Mouse (Mus musculus): Measurements from ENCODE around the gene Tm6sf1.
"Not testable (repeated sequence)": the region's sequence is repeated elsewhere in the genome, so short reads cannot be mapped to it uniquely, and the experiment has no call there.

Tm6sf1 gene

DNA sequence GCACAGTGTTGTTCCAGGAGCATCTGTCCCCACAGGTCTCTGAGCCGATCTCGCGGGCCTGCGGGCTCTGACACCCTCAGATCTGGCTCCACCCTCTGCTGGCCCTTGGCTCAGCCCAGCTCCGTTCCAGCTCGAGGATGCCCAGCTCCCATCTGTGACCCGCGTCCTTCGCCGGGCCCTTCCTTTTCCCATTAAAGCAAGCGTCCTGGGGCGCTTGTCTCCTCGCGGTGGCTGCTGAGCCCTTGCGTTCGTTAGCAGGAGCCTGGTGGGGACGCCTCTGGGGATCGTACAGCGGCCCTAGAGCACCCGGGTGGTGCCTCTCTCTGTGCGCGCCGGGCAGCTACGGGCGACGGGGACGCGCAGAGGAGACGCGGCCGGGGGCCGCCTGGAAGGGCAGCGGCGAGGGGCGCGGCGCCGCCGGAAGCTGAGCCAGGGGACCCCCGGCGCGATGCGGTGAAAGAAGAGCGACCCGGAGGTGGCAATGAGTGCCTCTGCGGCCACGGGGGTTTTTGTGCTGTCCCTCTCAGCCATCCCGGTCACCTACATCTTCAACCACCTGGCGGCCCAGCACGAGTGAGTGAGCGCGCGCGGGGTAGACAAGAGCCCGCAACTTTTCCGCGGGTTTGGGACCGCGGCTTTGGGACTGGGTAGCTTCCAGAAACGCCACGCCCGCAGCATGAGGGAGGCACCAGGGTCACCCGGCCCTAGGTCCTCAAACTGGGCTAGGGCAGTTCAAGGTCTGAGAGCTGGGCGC is at the start of gene Tm6sf1:
Tm6sf1 (plus strand) TSS at position 34 of the 754 bp plus-strand sequence.
- DNase-seq (ENCODE audit: low spot score in 2 of 2) = peak; percentile 26 to 40

DNA sequence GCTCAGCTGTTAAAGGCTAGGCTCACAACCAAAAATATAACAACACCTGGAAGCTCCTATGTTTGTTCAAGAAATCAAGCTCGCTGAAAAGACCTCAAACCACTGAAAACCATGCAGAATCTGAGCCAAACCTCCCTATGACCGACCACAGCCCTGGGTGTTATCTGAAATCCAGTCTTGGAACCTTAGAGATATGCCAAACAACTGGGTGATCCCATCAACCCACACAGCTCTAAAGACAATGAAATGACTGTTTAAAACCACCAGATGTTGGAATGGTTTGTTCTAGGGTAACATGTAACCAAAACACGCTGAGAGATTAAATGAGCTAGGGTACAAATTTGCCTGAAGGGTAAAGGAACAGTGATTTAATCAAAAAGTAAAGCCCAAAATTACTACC is 33.9 kb upstream of the Tm6sf1 start:
- no peak for DNase-seq (ENCODE audit: low spot score in 2 of 2)

- no peak for DNase-seq (ENCODE audit: low spot score in 2 of 2)
Measured at GRCm38 (mm10) chr7:81825381-81825780, 33.4 kb upstream of the Tm6sf1 start.

- peak; percentile 11 for DNase-seq (ENCODE audit: low spot score in 2 of 2)
Measured at GRCm38 (mm10) chr7:81827806-81828667, 30.8 kb upstream of the Tm6sf1 start.

DNA sequence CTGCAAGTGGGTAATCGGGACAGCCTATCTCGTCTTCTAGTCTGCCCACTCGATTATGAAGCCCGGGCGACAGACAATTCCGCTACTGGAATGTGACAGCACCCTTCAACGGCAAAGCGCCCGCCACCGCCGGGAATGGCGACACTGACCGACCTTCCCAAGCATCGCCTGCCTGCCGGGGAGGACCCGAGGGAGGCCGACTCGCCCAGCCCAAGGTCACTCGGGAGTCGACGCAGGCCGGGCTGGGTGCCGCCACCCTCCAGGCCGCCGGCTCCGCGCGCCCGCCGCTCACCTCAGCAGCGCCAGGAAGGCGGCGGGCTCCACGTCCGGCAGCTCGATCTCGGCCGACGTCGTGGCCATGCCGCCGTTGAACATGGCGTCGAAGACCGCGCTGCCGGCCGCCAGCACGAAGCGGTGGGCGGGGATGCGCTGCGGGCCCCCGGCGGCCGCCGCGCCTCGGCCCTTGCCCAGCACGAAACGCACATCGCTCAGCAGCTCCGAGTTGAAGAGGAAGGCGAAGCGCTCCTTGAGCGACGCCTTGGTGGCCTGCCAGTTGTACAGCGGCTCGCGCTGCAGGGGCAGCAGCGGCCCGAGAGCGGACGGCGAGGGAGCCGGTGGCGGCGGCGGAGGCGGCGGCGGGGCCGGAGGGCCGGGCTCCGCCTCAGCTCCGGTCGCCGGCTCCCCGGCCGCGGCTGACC is 30.0 kb upstream of the Tm6sf1 start:
- DNase-seq (ENCODE audit: low spot score in 2 of 2) = peak; percentile 32 to 45

DNA sequence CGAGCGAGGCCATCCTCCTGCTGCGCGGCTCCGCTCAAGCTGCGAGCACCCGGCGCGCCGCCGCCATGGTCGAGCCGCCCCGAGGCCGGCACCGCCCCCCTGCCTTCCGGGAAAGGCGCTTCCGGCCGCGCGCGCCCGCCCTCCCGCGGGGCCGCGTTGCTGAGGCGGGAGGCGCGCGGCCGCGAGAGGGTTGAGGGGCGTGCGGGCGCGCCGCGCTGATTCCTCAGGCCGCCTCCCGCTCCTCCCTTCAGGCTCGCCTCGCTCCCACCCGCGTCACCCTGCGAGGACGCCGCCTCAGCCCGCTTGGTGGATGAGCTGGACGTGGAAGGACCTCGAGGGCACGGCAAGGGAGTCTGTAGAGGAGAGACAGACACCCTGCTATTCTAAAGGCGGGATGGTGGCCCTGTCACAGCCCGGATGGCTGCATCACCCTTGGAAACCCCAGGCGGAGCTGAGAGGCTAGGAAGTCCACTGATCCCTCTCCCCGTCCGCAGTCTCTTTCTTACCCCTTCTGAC is 29.4 kb upstream of the Tm6sf1 start, which contains the start of gene Btbd1:
Btbd1 (minus strand) TSS at position 53 of the 516 bp plus-strand sequence.
- peak; percentile 52 to 70 for DNase-seq (ENCODE audit: low spot score in 2 of 2)

DNA sequence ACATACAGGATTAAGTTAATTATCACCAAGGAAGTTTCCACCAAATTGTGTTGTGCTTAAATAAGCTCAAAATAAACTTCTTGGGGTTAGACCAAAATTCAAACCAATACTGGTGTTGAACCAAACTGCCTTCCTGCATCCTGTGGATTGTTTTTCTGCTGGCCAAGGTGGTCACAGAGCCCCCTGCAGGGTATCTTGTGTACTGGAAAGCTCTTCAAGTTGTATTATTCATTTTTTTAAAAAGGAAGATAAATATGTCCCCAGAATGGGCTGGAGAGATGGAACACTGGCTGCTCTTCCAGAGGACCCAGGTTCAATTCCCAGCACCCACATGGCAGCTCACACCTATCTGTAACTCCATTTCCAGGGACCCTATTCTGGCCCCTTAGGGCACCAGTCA is 24.0 kb upstream of the Tm6sf1 start:
- peak in 1 of 2 experiments; percentile 18 for DNase-seq (ENCODE audit: low spot score in 2 of 2)

- DNase-seq (ENCODE audit: low spot score in 2 of 2) = no peak
Measured at GRCm38 (mm10) chr7:81835430-81835829, 23.4 kb upstream of the Tm6sf1 start.

DNA sequence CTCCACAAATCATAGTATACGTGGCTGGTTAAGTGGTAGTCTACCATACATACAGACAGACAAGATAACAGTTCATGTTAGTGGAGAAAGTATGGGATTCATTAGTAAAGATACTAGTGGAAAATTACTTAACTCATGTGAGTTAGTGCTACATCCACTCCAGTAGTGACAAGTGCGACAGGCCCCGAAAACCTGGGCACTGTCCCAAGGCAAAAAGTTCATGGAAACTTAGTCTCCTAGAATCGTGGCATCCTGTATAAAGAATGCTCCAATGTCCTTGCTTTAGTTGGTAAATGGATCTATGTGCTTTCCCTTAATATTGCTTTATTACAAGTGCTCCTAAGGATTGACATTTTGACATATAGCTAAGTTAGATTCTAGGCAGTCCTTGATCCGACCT is 21.0 kb upstream of the Tm6sf1 start:
- not testable (repeated sequence) for DNase-seq (ENCODE audit: low spot score in 2 of 2)

- DNase-seq (ENCODE audit: low spot score in 2 of 2) = no peak
Measured at GRCm38 (mm10) chr7:81839746-81840145, 19.1 kb upstream of the Tm6sf1 start.

- no peak for DNase-seq (ENCODE audit: low spot score in 2 of 2)
Measured at GRCm38 (mm10) chr7:81840661-81841181, 18.1 kb upstream of the Tm6sf1 start.

- DNase-seq (ENCODE audit: low spot score in 2 of 2) = no peak
Measured at GRCm38 (mm10) chr7:81841439-81841838, 17.4 kb upstream of the Tm6sf1 start.

DNA sequence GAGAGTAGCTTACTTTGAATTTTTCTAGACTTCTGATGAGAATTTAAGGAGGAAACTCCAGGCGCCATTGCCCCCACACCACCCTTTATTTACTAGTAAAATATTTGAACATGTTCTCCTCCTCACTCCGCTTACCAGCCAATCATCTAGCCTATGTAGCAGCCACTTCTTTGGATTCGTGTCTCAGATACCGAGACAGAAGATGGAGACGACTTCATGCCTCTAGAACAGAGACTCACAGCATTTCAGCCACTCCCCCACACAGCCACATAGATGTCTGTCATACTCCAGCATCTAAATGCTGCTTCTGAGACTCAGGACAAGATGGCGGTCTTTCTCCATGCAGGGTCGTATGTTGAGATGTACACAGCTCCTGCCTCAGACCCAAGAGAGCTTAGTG is 16.7 kb upstream of the Tm6sf1 start:
- DNase-seq (ENCODE audit: low spot score in 2 of 2) = no peak

- DNase-seq (ENCODE audit: low spot score in 2 of 2) = no peak
Measured at GRCm38 (mm10) chr7:81842998-81843397, 15.8 kb upstream of the Tm6sf1 start.

DNA sequence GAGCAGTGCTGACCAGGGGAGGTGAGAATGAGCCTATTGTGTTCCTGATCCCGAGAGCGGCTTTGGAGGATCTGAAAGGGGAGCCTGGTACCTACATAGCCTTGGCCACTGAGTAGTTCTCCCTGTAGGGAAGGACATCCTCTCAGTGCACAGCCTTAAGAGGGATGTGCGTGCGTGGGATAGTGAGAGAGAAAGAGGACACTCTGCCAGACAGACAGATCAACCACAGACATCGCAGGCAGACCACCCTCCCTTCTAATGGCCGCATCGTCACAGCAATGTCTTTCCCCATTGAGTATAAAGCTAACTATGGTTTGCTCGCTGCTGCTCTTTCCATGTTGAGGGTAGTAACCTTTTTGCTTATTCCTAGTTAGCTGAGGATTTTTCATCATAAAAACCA is 14.9 kb upstream of the Tm6sf1 start:
- DNase-seq (ENCODE audit: low spot score in 2 of 2) = no peak

GRCm38 (mm10) chr7:81844801-81845200 is 14.0 kb upstream of the Tm6sf1 start:
- DNase-seq (ENCODE audit: low spot score in 2 of 2) = no peak

DNA sequence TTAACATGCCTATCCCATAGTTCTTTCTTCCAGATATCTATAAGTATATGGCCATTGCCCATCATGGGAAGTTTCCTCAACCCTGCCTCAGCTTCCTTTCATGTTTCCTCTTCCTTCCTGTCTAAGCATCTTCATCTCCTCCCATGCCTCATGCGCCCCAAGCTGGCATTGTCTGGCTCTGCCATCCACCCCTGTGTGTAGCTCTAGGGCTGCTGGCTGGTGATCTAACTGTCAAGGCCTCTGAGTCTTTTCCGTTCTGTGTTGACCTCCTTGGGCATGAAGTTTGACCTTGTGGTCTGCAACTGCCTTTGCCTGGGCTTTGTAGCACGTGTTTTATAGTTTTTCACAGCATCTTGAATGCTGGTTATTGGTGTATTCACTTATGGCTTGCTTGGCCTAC is 13.5 kb upstream of the Tm6sf1 start:
- DNase-seq (ENCODE audit: low spot score in 2 of 2) = no peak

DNA sequence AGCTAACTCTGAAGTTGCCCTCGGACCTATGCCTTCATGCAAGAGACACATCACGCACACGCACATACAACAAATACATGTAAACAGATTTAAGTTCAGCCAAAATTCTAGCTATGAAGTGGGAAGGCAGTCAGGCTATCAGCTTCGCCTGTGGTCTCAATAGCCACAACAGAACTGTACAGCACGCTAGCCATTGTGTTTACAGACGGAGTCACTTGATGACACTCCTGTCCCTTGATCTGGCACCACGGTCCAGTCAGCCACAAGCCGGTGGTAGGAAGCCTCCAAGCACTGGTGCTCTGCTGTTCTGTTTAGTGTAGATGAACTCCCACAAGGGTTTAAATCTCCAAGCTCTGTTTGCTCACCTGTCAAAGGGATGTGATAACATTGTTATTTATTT is 12.8 kb upstream of the Tm6sf1 start:
- no peak for DNase-seq (ENCODE audit: low spot score in 2 of 2)

GRCm38 (mm10) chr7:81847010-81847409 is 11.8 kb upstream of the Tm6sf1 start:
- no peak for DNase-seq (ENCODE audit: low spot score in 2 of 2)

DNA sequence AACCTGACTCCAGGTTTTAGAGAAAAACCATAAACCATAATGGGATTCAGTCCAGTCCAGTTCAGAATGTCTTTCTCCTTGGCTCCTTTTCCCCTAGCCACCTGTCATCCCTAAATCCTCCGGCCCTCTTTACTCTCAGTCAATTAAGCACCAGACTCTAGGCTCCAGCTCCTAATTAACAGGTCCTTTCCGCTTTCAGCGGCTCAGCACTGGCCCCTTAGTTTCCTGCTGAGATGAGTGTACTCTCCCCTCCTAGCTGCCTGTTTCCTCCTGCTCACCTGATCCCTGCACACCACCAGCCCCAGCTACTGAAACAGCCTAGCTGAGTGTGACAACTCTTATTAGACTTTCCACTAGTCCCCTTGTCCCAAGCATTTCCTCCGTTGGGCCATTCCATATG is 11.0 kb upstream of the Tm6sf1 start:
- no peak for DNase-seq (ENCODE audit: low spot score in 2 of 2)

DNA sequence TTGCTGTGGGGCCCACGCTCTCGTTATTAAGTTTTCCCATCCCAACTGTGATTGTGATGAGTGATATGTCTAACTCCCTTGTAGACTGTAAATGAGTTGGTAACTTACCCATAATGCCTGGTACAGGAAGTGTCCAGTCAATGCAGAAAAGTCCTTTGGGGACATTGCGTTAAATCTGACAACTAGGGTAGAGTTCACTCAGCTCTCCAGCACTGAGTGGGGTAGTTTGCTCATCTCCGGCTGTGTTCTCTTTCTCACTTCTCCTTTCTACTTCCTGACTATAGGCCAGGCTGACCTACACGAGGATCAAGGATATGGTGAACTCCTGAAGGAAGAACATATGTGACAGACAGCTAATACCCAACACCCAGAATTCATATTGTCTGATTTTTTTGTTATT is 9.6 kb upstream of the Tm6sf1 start:
- peak in 1 of 2 experiments; percentile 18 for DNase-seq (ENCODE audit: low spot score in 2 of 2)

DNA sequence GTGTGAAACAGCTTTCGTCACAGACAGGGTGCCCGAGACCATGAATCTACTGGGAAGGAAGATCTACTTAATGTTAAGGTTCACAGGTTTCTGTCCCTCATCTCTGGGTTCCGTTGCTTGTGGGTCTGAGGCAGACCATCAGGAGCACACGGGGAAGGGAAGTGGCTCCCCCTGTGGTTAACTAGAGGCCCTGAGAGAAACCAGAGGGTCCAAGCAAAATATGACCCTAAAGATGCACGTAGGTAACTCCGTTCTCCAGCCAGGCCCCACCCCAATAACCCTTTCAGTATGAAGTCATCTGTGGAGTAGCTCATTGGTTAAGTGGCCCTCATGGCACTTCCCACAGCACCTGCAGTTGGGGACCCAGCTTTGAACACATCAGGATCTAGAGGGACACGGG is 9.2 kb upstream of the Tm6sf1 start:
- no peak for DNase-seq (ENCODE audit: low spot score in 2 of 2)

Data from natural killer cell, adult 2 months (primary cell).